ENCODE assay signal across 9 mouse cellular contexts in genomic region chr11:44581277-44581683, GRCm38 (mm10). TPM values are rescaled to one million over a fixed set of nuclear protein-coding genes. Genes with fewer than 3 reads are reported as not detected.
DNase-seq lines count a peak whose midpoint lies in the region; ATAC-seq lines count a peak whose summit lies in the region.
"Had no signal": no experiment of that assay in that cellular context is flagged by ENCODE, and none has a peak within 500 bp of the region (broad histone marks: within the 10 kb centered on the region; RNA-seq: fewer than 3 reads in every experiment).

No protein-coding gene starts in this region.

- H3K36me3 ChIP-seq in hindbrain, embryonic 11.5 days (ENCODE audit: control insufficient read depth, insufficient read depth, low read length): no peaks in the 10 kb centered on the region
- no peaks in the 10 kb centered on the region for H3K36me3 ChIP-seq in hindbrain, embryonic 14.5 days (replicated peaks; ENCODE audit: control insufficient read depth, insufficient read depth)
- no peaks in the 10 kb centered on the region for H3K36me3 ChIP-seq in heart, embryonic 12.5 days
- H3K36me3 ChIP-seq in liver, embryonic 11.5 days (ENCODE audit: control insufficient read depth, insufficient read depth, low read length): no peaks in the 10 kb centered on the region
- no peaks in the 10 kb centered on the region for H3K36me3 ChIP-seq in midbrain, embryonic 15.5 days (replicated peaks)
- H3K36me3 ChIP-seq: embryonic facial prominence, embryonic 13.5 days had no signal

- WGBS in hindbrain, embryonic 11.5 days: 44% methylated on average over 11 of the region's 11 CpGs
- WGBS in hindbrain, embryonic 14.5 days: 32% methylated on average over 11 of the region's 11 CpGs
- WGBS in heart, embryonic 12.5 days: 26% methylated on average over 11 of the region's 11 CpGs
- 20% methylated on average over 11 of the region's 11 CpGs for WGBS in liver, embryonic 11.5 days
- WGBS in midbrain, embryonic 15.5 days: 34% methylated on average over 11 of the region's 11 CpGs

- H3K4me2 ChIP-seq in hindbrain, embryonic 11.5 days (replicated peaks; ENCODE audit: low read depth, low read length): no peak overlapping the region
- no peak overlapping the region for H3K4me2 ChIP-seq in hindbrain, embryonic 14.5 days (replicated peaks)
- peak overlapping the region; percentile 31; the same call in 1 of the 2 replicates for H3K4me2 ChIP-seq in heart, embryonic 12.5 days
- H3K4me2 ChIP-seq in liver, embryonic 11.5 days: peak overlapping the region; percentile 23; the same call in 1 of the 2 replicates
- no peak overlapping the region for H3K4me2 ChIP-seq in midbrain, embryonic 15.5 days
- H3K4me2 ChIP-seq: embryonic facial prominence, embryonic 13.5 days had no signal

- H3K9ac ChIP-seq in hindbrain, embryonic 11.5 days (ENCODE audit: low read depth, low read length): no peak overlapping the region
- no peak overlapping the region for H3K9ac ChIP-seq in hindbrain, embryonic 14.5 days
- H3K9ac ChIP-seq in heart, embryonic 12.5 days: no peak overlapping the region
- H3K9ac ChIP-seq in liver, embryonic 11.5 days (ENCODE audit: low read depth, low read length): no peak overlapping the region
- H3K9ac ChIP-seq in midbrain, embryonic 15.5 days: no peak overlapping the region
- H3K9ac ChIP-seq: embryonic facial prominence, embryonic 13.5 days had no signal

- no peak for ATAC-seq in hindbrain, embryonic 11.5 days (ENCODE audit: low FRiP score)
- ATAC-seq in hindbrain, embryonic 14.5 days (ENCODE audit: low FRiP score): no peak
- peak; percentile 67 for ATAC-seq in heart, embryonic 12.5 days (ENCODE audit: insufficient number of reproducible peaks, low FRiP score)
- ATAC-seq in liver, embryonic 11.5 days (replicated peaks; ENCODE audit: low FRiP score): peak; percentile 66
- ATAC-seq in midbrain, embryonic 15.5 days (replicated peaks): no peak

- peak; percentile 43 for DNase-seq in hindbrain, embryonic 11.5 days (ENCODE audit: low spot score)
- DNase-seq in hindbrain, embryonic 14.5 days (ENCODE audit: low spot score): no peak
- DNase-seq in NIH3T3 (ENCODE audit: low read depth): peak; percentile 57
- peak; percentile 60 for DNase-seq in cerebellum, adult 9-11 months
- no peak for DNase-seq in liver, embryonic 11.5 days (ENCODE audit: low spot score)
- DNase-seq in retina, postnatal 7 days (ENCODE audit: low read depth, low spot score): peak; percentile 29

- no peak overlapping the region for H3K4me3 ChIP-seq in hindbrain, embryonic 11.5 days (ENCODE audit: low read depth, low read length)
- no peak overlapping the region for H3K4me3 ChIP-seq in hindbrain, embryonic 14.5 days (replicated peaks; ENCODE audit: low read length)
- no peak overlapping the region for H3K4me3 ChIP-seq in heart, embryonic 12.5 days
- no peak overlapping the region for H3K4me3 ChIP-seq in liver, embryonic 11.5 days (ENCODE audit: low read depth, low read length)
- H3K4me3 ChIP-seq in midbrain, embryonic 15.5 days: no peak overlapping the region
- H3K4me3 ChIP-seq: embryonic facial prominence, embryonic 13.5 days had no signal

- H3K9me3 ChIP-seq in hindbrain, embryonic 11.5 days (ENCODE audit: control insufficient read depth, low read length): no peaks in the 10 kb centered on the region
- no peaks in the 10 kb centered on the region for H3K9me3 ChIP-seq in hindbrain, embryonic 14.5 days (ENCODE audit: control insufficient read depth, low read length)
- no peaks in the 10 kb centered on the region for H3K9me3 ChIP-seq in heart, embryonic 12.5 days (replicated peaks)
- H3K9me3 ChIP-seq in liver, embryonic 11.5 days (ENCODE audit: control insufficient read depth, low read length): no peaks in the 10 kb centered on the region
- no peaks in the 10 kb centered on the region for H3K9me3 ChIP-seq in midbrain, embryonic 15.5 days
- H3K9me3 ChIP-seq: embryonic facial prominence, embryonic 13.5 days had no signal

- H3K27me3 ChIP-seq in hindbrain, embryonic 11.5 days (ENCODE audit: control insufficient read depth, insufficient read depth, low read length): no peaks in the 10 kb centered on the region
- H3K27me3 ChIP-seq in hindbrain, embryonic 14.5 days (ENCODE audit: control insufficient read depth, insufficient read depth, low read length): no peaks in the 10 kb centered on the region
- H3K27me3 ChIP-seq in heart, embryonic 12.5 days (replicated peaks): no peaks in the 10 kb centered on the region
- H3K27me3 ChIP-seq in liver, embryonic 11.5 days (replicated peaks; ENCODE audit: control insufficient read depth, insufficient read depth, low read length): no peaks in the 10 kb centered on the region
- H3K27me3 ChIP-seq in midbrain, embryonic 15.5 days (replicated peaks): no peaks in the 10 kb centered on the region
- H3K27me3 ChIP-seq: embryonic facial prominence, embryonic 13.5 days had no signal

- no peak overlapping the region for H3K27ac ChIP-seq in hindbrain, embryonic 11.5 days (ENCODE audit: low read depth, low read length)
- H3K27ac ChIP-seq in hindbrain, embryonic 14.5 days: no peak overlapping the region
- H3K27ac ChIP-seq in heart, embryonic 12.5 days (ENCODE audit: poor library complexity, severe bottlenecking): no peak overlapping the region
- no peak overlapping the region for H3K27ac ChIP-seq in liver, embryonic 11.5 days (ENCODE audit: low read depth, low read length)
- H3K27ac ChIP-seq in midbrain, embryonic 15.5 days: no peak overlapping the region
- H3K27ac ChIP-seq: embryonic facial prominence, embryonic 13.5 days had no signal

- no peaks in the 10 kb centered on the region for H3K4me1 ChIP-seq in hindbrain, embryonic 11.5 days (replicated peaks; ENCODE audit: control insufficient read depth, insufficient read depth, low read length)
- no peaks in the 10 kb centered on the region for H3K4me1 ChIP-seq in hindbrain, embryonic 14.5 days (replicated peaks; ENCODE audit: control insufficient read depth, insufficient read depth, low read length)
- H3K4me1 ChIP-seq in heart, embryonic 12.5 days (replicated peaks): peaks cover 5% of the 10 kb centered on the region; the same call in 1 of the 2 replicates
- H3K4me1 ChIP-seq in liver, embryonic 11.5 days (replicated peaks; ENCODE audit: control insufficient read depth, insufficient read depth, low read length): no peaks in the 10 kb centered on the region
- H3K4me1 ChIP-seq in midbrain, embryonic 15.5 days: no peaks in the 10 kb centered on the region
- H3K4me1 ChIP-seq: embryonic facial prominence, embryonic 13.5 days had no signal

RNA-seq across cellular contexts. Expression of gene Ebf1, which starts 35.8 kb away (rescaled TPM):
- 102 and 111 TPM in 2 replicates for polyA plus RNA-seq in hindbrain, embryonic 11.5 days (2014; fragmentation: Nextera tagmentation; extraction: Ambion mirVana)
- 123 TPM in 2 replicates for polyA plus RNA-seq in hindbrain, embryonic 14.5 days (2014; fragmentation: Nextera tagmentation; extraction: Ambion mirVana)
- polyA plus RNA-seq in heart, embryonic 12.5 days (2016; fragmentation: Nextera tagmentation; extraction: Ambion mirVana): 13.9 and 15.6 TPM in 2 replicates
- 0.75 and 0.99 TPM in 2 replicates for polyA plus RNA-seq in liver, embryonic 11.5 days (2014; fragmentation: Nextera tagmentation; extraction: Ambion mirVana)
- 66.6 and 68.9 TPM in 2 replicates for polyA plus RNA-seq in midbrain, embryonic 15.5 days (2015; fragmentation: Nextera tagmentation; extraction: Ambion mirVana)

Comparison
In these comparisons a context has a peak if more than half of its experiments do, and no peak if none do; other contexts are left out.
1. DNase-seq: peak in hindbrain, embryonic 11.5 days (single experiment), NIH3T3 (single experiment), cerebellum, adult 9-11 months (single experiment) and retina, postnatal 7 days (single experiment); none in hindbrain, embryonic 14.5 days (single experiment) and liver, embryonic 11.5 days (single experiment).
2. ATAC-seq: peak in heart, embryonic 12.5 days (single experiment) and liver, embryonic 11.5 days (single experiment); none in hindbrain, embryonic 11.5 days (single experiment), hindbrain, embryonic 14.5 days (single experiment) and midbrain, embryonic 15.5 days (single experiment).
3. H3K4me2 ChIP-seq: peak in heart, embryonic 12.5 days (single experiment) and liver, embryonic 11.5 days (single experiment); none in hindbrain, embryonic 11.5 days (single experiment), hindbrain, embryonic 14.5 days (single experiment) and midbrain, embryonic 15.5 days (single experiment).